Mouse (Mus musculus): ENCODE results near the gene Ddit4l. TPM values are rescaled to one million over a fixed set of nuclear protein-coding genes. Genes with fewer than 3 reads are reported as not detected.
A peak's percentile ranks its signal among the peaks of the same experiment; 100 is the strongest.

Gene Ddit4l
- polyA plus RNA-seq, 1 experiment from 2014 or later = 13.9 TPM

GRCm38 (mm10) chr3:137622895-137623580 is 1.6 kb downstream of the Ddit4l start:
- Histone ChIP-seq H3K9me3 (replicated peaks) (no peaks in the 10 kb centered on the region), H3K4me3 (replicated peaks) (peak overlapping the region; percentile 63), H3K9ac (no peak overlapping the region), H3K27ac (no peak overlapping the region), H3K4me2 (peak overlapping the region; percentile 93), H3K36me3 (no peaks in the 10 kb centered on the region), H3K27me3 (peaks cover 11% of the 10 kb centered on the region; the same call in 1 of the 2 replicates), H3K4me1 (peaks cover 11% of the 10 kb centered on the region)
- WGBS = 38% methylated on average over 14 of the region's 14 CpGs
- ATAC-seq (replicated peaks; ENCODE audit: low FRiP score) = 0 out of 2 replicates have a peak, but pooled peaks have one; percentile 7

- Histone ChIP-seq H3K27ac (no peak overlapping the region), H3K36me3 (no peaks in the 10 kb centered on the region), H3K4me3 (replicated peaks) (peak overlapping the region; percentile 63), H3K9me3 (replicated peaks) (no peaks in the 10 kb centered on the region), H3K4me1 (peaks cover 11% of the 10 kb centered on the region), H3K9ac (peak overlapping the region; percentile 58), H3K4me2 (peak overlapping the region; percentile 93), H3K27me3 (peaks cover 11% of the 10 kb centered on the region; the same call in 1 of the 2 replicates)
- ATAC-seq (replicated peaks; ENCODE audit: low FRiP score) = peak; percentile 100
- WGBS = under 1% methylated on average over 47 of the region's 47 CpGs
These were observed 2.4 kb downstream of the Ddit4l start for GRCm38 (mm10) chr3:137623581-137624362.

- 72% methylated on average over 5 of the region's 5 CpGs for WGBS
- Histone ChIP-seq H3K27ac (no peak overlapping the region), H3K27me3 (peaks cover 11% of the 10 kb centered on the region; the same call in 1 of the 2 replicates), H3K36me3 (no peaks in the 10 kb centered on the region), H3K4me1 (peaks cover 11% of the 10 kb centered on the region), H3K9ac (no peak overlapping the region), H3K9me3 (replicated peaks) (no peaks in the 10 kb centered on the region), H3K4me2 (no peak overlapping the region), H3K4me3 (replicated peaks) (no peak overlapping the region)
- no peak for ATAC-seq (replicated peaks; ENCODE audit: low FRiP score)
These were observed 3.6 kb downstream of the Ddit4l start for GRCm38 (mm10) chr3:137625054-137625453.

GRCm38 (mm10) chr3:137633726-137634125 is 12.3 kb downstream of the Ddit4l start:
- H3K27ac ChIP-seq = no peak overlapping the region
- ATAC-seq (replicated peaks; ENCODE audit: low FRiP score) = 0 out of 2 replicates have a peak, but pooled peaks have one; percentile 18
- no peaks in the 10 kb centered on the region for H3K36me3 ChIP-seq
- H3K4me3 ChIP-seq (replicated peaks) = no peak overlapping the region
- H3K9ac ChIP-seq = no peak overlapping the region
- no peaks in the 10 kb centered on the region for H3K9me3 ChIP-seq (replicated peaks)
- no peaks in the 10 kb centered on the region for H3K4me1 ChIP-seq
- no peaks in the 10 kb centered on the region for H3K27me3 ChIP-seq
- WGBS = 79% methylated on average over 10 of the region's 10 CpGs
- H3K4me2 ChIP-seq = no peak overlapping the region

GRCm38 (mm10) chr3:137636571-137636970 is 15.2 kb downstream of the Ddit4l start:
- Histone ChIP-seq H3K4me3 (replicated peaks) (no peak overlapping the region), H3K4me1 (no peaks in the 10 kb centered on the region), H3K9me3 (replicated peaks) (no peaks in the 10 kb centered on the region), H3K4me2 (no peak overlapping the region), H3K36me3 (no peaks in the 10 kb centered on the region), H3K9ac (no peak overlapping the region), H3K27me3 (no peaks in the 10 kb centered on the region), H3K27ac (no peak overlapping the region)
- WGBS = 85% methylated on average over 4 of the region's 4 CpGs
- ATAC-seq (replicated peaks; ENCODE audit: low FRiP score) = no peak

GRCm38 (mm10) chr3:137641238-137641637 is 19.8 kb downstream of the Ddit4l start:
- Histone ChIP-seq H3K27ac (no peak overlapping the region), H3K9me3 (replicated peaks) (no peaks in the 10 kb centered on the region), H3K4me1 (0 out of 2 replicates have a peak, but pooled peaks cover 2% of the 10 kb centered on the region), H3K4me3 (replicated peaks) (no peak overlapping the region), H3K36me3 (no peaks in the 10 kb centered on the region), H3K9ac (no peak overlapping the region), H3K27me3 (no peaks in the 10 kb centered on the region), H3K4me2 (no peak overlapping the region)
- no peak for ATAC-seq (replicated peaks; ENCODE audit: low FRiP score)
- 86% methylated on average over 5 of the region's 5 CpGs for WGBS

GRCm38 (mm10) chr3:137642137-137642536 is 20.7 kb downstream of the Ddit4l start:
- Histone ChIP-seq H3K9me3 (replicated peaks) (no peaks in the 10 kb centered on the region), H3K36me3 (no peaks in the 10 kb centered on the region), H3K4me2 (no peak overlapping the region), H3K27ac (no peak overlapping the region), H3K4me3 (replicated peaks) (no peak overlapping the region), H3K27me3 (no peaks in the 10 kb centered on the region), H3K4me1 (0 out of 2 replicates have a peak, but pooled peaks cover 2% of the 10 kb centered on the region), H3K9ac (no peak overlapping the region)
- 28% methylated on average over 8 of the region's 8 CpGs for WGBS
- ATAC-seq (replicated peaks; ENCODE audit: low FRiP score) = no peak

GRCm38 (mm10) chr3:137642568-137642967 is 21.2 kb downstream of the Ddit4l start:
- Histone ChIP-seq H3K27ac (no peak overlapping the region), H3K4me2 (no peak overlapping the region), H3K9me3 (replicated peaks) (no peaks in the 10 kb centered on the region), H3K4me3 (replicated peaks) (no peak overlapping the region), H3K36me3 (no peaks in the 10 kb centered on the region), H3K9ac (no peak overlapping the region), H3K4me1 (0 out of 2 replicates have a peak, but pooled peaks cover 2% of the 10 kb centered on the region), H3K27me3 (no peaks in the 10 kb centered on the region)
- 49% methylated on average over 3 of the region's 3 CpGs for WGBS
- ATAC-seq (replicated peaks; ENCODE audit: low FRiP score) = no peak

GRCm38 (mm10) chr3:137644081-137644480 is 22.7 kb downstream of the Ddit4l start:
- Histone ChIP-seq H3K36me3 (no peaks in the 10 kb centered on the region), H3K9me3 (replicated peaks) (no peaks in the 10 kb centered on the region), H3K27ac (no peak overlapping the region), H3K4me3 (replicated peaks) (no peak overlapping the region), H3K9ac (no peak overlapping the region), H3K4me2 (no peak overlapping the region), H3K4me1 (0 out of 2 replicates have a peak, but pooled peaks cover 4% of the 10 kb centered on the region), H3K27me3 (no peaks in the 10 kb centered on the region)
- ATAC-seq (replicated peaks; ENCODE audit: low FRiP score) = no peak
- WGBS = 95% methylated on average over 3 of the region's 3 CpGs

GRCm38 (mm10) chr3:137644947-137645346 is 23.5 kb downstream of the Ddit4l start:
- H3K4me3 ChIP-seq (replicated peaks) = no peak overlapping the region
- no peaks in the 10 kb centered on the region for H3K9me3 ChIP-seq (replicated peaks)
- 0 out of 2 replicates have a peak, but pooled peaks cover 4% of the 10 kb centered on the region for H3K4me1 ChIP-seq
- no peak overlapping the region for H3K27ac ChIP-seq
- H3K4me2 ChIP-seq = no peak overlapping the region
- no peaks in the 10 kb centered on the region for H3K27me3 ChIP-seq
- H3K36me3 ChIP-seq = no peaks in the 10 kb centered on the region
- no peak overlapping the region for H3K9ac ChIP-seq
- 16% methylated on average over 6 of the region's 6 CpGs for WGBS
- ATAC-seq (replicated peaks; ENCODE audit: low FRiP score) = no peak

GRCm38 (mm10) chr3:137647427-137648100 is 26.2 kb downstream of the Ddit4l start:
- H3K9me3 ChIP-seq (replicated peaks) = no peaks in the 10 kb centered on the region
- no peak overlapping the region for H3K9ac ChIP-seq
- WGBS = 45% methylated on average over 12 of the region's 12 CpGs
- H3K36me3 ChIP-seq = no peaks in the 10 kb centered on the region
- H3K4me2 ChIP-seq = no peak overlapping the region
- H3K27me3 ChIP-seq = no peaks in the 10 kb centered on the region
- no peak overlapping the region for H3K27ac ChIP-seq
- H3K4me1 ChIP-seq = 0 out of 2 replicates have a peak, but pooled peaks cover 4% of the 10 kb centered on the region
- no peak overlapping the region for H3K4me3 ChIP-seq (replicated peaks)
- peak; percentile 62; the same call in 1 of the 2 replicates for ATAC-seq (replicated peaks; ENCODE audit: low FRiP score)

Data from kidney, embryonic 15.5 days (tissue).